Mouse (Mus musculus): ENCODE measurements around the gene Foxk2. TPM values are rescaled to one million over a fixed set of nuclear protein-coding genes. Genes with fewer than 3 reads are reported as not detected.
A peak's percentile ranks its signal among the peaks of the same experiment; 100 is the strongest.

Gene Foxk2
- polyA plus RNA-seq, 1 experiment from 2014 or later, result 8.8 TPM

- Histone ChIP-seq H3K36me3 (peaks cover 30% of the 10 kb centered on the region), H3K4me1 (peaks cover 32% of the 10 kb centered on the region), H3K4me3 (peak within 1 kb of the TSS; percentile 80), H3K27me3 (ENCODE audit: low read depth, poor library complexity, severe bottlenecking) (no peaks in the 10 kb centered on the region), H3K9me3 (replicated peaks) (no peaks in the 10 kb centered on the region), H3K27ac (replicated peaks) (peak within 1 kb of the TSS; percentile 98)
- under 1% methylated on average over 50 of the region's 50 CpGs for WGBS
- peak; percentile 99 for DNase-seq (ENCODE audit: low spot score)
Observed at GRCm38 (mm10) chr11:121236564-121237344, 23.0 kb upstream of the Foxk2 start, which contains the start of gene Narf. Gene Narf, plus strand, starts transcription at chr11:121237253.

GRCm38 (mm10) chr11:121237345-121238128 lies 22.3 kb upstream of the Foxk2 start:
- Histone ChIP-seq H3K27ac (replicated peaks) (peak overlapping the region; percentile 98), H3K36me3 (peaks cover 38% of the 10 kb centered on the region), H3K27me3 (ENCODE audit: low read depth, poor library complexity, severe bottlenecking) (no peaks in the 10 kb centered on the region), H3K4me1 (peaks cover 31% of the 10 kb centered on the region), H3K4me3 (peak overlapping the region; percentile 80), H3K9me3 (replicated peaks) (no peaks in the 10 kb centered on the region)
- 7% methylated on average over 28 of the region's 28 CpGs for WGBS
- no peak for DNase-seq (ENCODE audit: low spot score)

GRCm38 (mm10) chr11:121239669-121240068 lies 20.1 kb upstream of the Foxk2 start:
- no peak overlapping the region for H3K4me3 ChIP-seq
- no peaks in the 10 kb centered on the region for H3K27me3 ChIP-seq (ENCODE audit: low read depth, poor library complexity, severe bottlenecking)
- peaks cover 58% of the 10 kb centered on the region for H3K36me3 ChIP-seq
- 94% methylated on average over 2 of the region's 2 CpGs for WGBS
- H3K9me3 ChIP-seq (replicated peaks), result no peaks in the 10 kb centered on the region
- DNase-seq (ENCODE audit: low spot score), result no peak
- no peak overlapping the region for H3K27ac ChIP-seq (replicated peaks)
- H3K4me1 ChIP-seq, result peaks cover 31% of the 10 kb centered on the region

GRCm38 (mm10) chr11:121250196-121250595 lies 9.6 kb upstream of the Foxk2 start:
- H3K27ac ChIP-seq (replicated peaks), result no peak overlapping the region
- DNase-seq (ENCODE audit: low spot score), result no peak
- WGBS, result 92% methylated on average over 8 of the region's 8 CpGs
- no peaks in the 10 kb centered on the region for H3K9me3 ChIP-seq (replicated peaks)
- no peaks in the 10 kb centered on the region for H3K4me1 ChIP-seq
- H3K4me3 ChIP-seq, result no peak overlapping the region
- peaks cover 98% of the 10 kb centered on the region for H3K36me3 ChIP-seq
- H3K27me3 ChIP-seq (ENCODE audit: low read depth, poor library complexity, severe bottlenecking), result no peaks in the 10 kb centered on the region

- H3K4me1 ChIP-seq, result peaks cover 32% of the 10 kb centered on the region
- H3K36me3 ChIP-seq, result peaks cover 56% of the 10 kb centered on the region
- peak overlapping the region; percentile 96 for H3K27ac ChIP-seq (replicated peaks)
- H3K27me3 ChIP-seq (ENCODE audit: low read depth, poor library complexity, severe bottlenecking), result no peaks in the 10 kb centered on the region
- H3K9me3 ChIP-seq (replicated peaks), result no peaks in the 10 kb centered on the region
- DNase-seq (ENCODE audit: low spot score), result peak; percentile 43
- H3K4me3 ChIP-seq, result peak overlapping the region; percentile 99
- under 1% methylated on average over 59 of the region's 60 CpGs for WGBS
Observed at GRCm38 (mm10) chr11:121260211-121260906, 569 bp downstream of the Foxk2 start.

GRCm38 (mm10) chr11:121261074-121261473 lies 1.3 kb downstream of the Foxk2 start:
- 59% methylated on average over 2 of the region's 2 CpGs for WGBS
- Histone ChIP-seq H3K9me3 (replicated peaks) (no peaks in the 10 kb centered on the region), H3K4me3 (peak overlapping the region; percentile 99), H3K27me3 (ENCODE audit: low read depth, poor library complexity, severe bottlenecking) (no peaks in the 10 kb centered on the region), H3K27ac (replicated peaks) (peak overlapping the region; percentile 96), H3K36me3 (peaks cover 56% of the 10 kb centered on the region), H3K4me1 (peaks cover 32% of the 10 kb centered on the region)
- DNase-seq (ENCODE audit: low spot score), result no peak

GRCm38 (mm10) chr11:121277516-121277915 lies 17.7 kb downstream of the Foxk2 start:
- H3K27me3 ChIP-seq (ENCODE audit: low read depth, poor library complexity, severe bottlenecking), result no peaks in the 10 kb centered on the region
- H3K9me3 ChIP-seq (replicated peaks), result no peaks in the 10 kb centered on the region
- no peak overlapping the region for H3K4me3 ChIP-seq
- H3K4me1 ChIP-seq, result no peaks in the 10 kb centered on the region
- no peak overlapping the region for H3K27ac ChIP-seq (replicated peaks)
- no peak for DNase-seq (ENCODE audit: low spot score)
- 94% methylated on average over 8 of the region's 8 CpGs for WGBS
- H3K36me3 ChIP-seq, result peaks cover 54% of the 10 kb centered on the region

- Histone ChIP-seq H3K9me3 (replicated peaks) (no peaks in the 10 kb centered on the region), H3K36me3 (peaks cover 52% of the 10 kb centered on the region), H3K27ac (replicated peaks) (no peak overlapping the region), H3K4me3 (no peak overlapping the region), H3K4me1 (no peaks in the 10 kb centered on the region), H3K27me3 (ENCODE audit: low read depth, poor library complexity, severe bottlenecking) (no peaks in the 10 kb centered on the region)
- DNase-seq (ENCODE audit: low spot score), result no peak
- 94% methylated on average over 3 of the region's 3 CpGs for WGBS
Observed at GRCm38 (mm10) chr11:121278011-121278410, 18.2 kb downstream of the Foxk2 start.

GRCm38 (mm10) chr11:121282911-121283310 lies 23.1 kb downstream of the Foxk2 start:
- Histone ChIP-seq H3K9me3 (replicated peaks) (no peaks in the 10 kb centered on the region), H3K4me3 (no peak overlapping the region), H3K27ac (replicated peaks) (no peak overlapping the region), H3K4me1 (no peaks in the 10 kb centered on the region), H3K27me3 (ENCODE audit: low read depth, poor library complexity, severe bottlenecking) (no peaks in the 10 kb centered on the region), H3K36me3 (peaks cover 68% of the 10 kb centered on the region)
- WGBS, result 87% methylated on average over 6 of the region's 6 CpGs
- no peak for DNase-seq (ENCODE audit: low spot score)

- no peaks in the 10 kb centered on the region for H3K9me3 ChIP-seq (replicated peaks)
- H3K27me3 ChIP-seq (ENCODE audit: low read depth, poor library complexity, severe bottlenecking), result no peaks in the 10 kb centered on the region
- H3K27ac ChIP-seq (replicated peaks), result no peak overlapping the region
- peaks cover 100% of the 10 kb centered on the region for H3K36me3 ChIP-seq
- H3K4me3 ChIP-seq, result no peak overlapping the region
- DNase-seq (ENCODE audit: low spot score), result no peak
- WGBS, result 95% methylated on average over 3 of the region's 3 CpGs
- H3K4me1 ChIP-seq, result no peaks in the 10 kb centered on the region
Observed at GRCm38 (mm10) chr11:121289859-121290258, 30.1 kb downstream of the Foxk2 start.

- 93% methylated on average over 5 of the region's 5 CpGs for WGBS
- no peaks in the 10 kb centered on the region for H3K27me3 ChIP-seq (ENCODE audit: low read depth, poor library complexity, severe bottlenecking)
- H3K9me3 ChIP-seq (replicated peaks), result no peaks in the 10 kb centered on the region
- no peak overlapping the region for H3K27ac ChIP-seq (replicated peaks)
- no peak overlapping the region for H3K4me3 ChIP-seq
- no peak for DNase-seq (ENCODE audit: low spot score)
- peaks cover 99% of the 10 kb centered on the region for H3K36me3 ChIP-seq
- H3K4me1 ChIP-seq, result no peaks in the 10 kb centered on the region
Observed at GRCm38 (mm10) chr11:121294771-121295170, 35.0 kb downstream of the Foxk2 start.

GRCm38 (mm10) chr11:121298493-121298892 lies 38.7 kb downstream of the Foxk2 start:
- 94% methylated on average over 8 of the region's 8 CpGs for WGBS
- H3K36me3 ChIP-seq, result peaks cover 99% of the 10 kb centered on the region
- DNase-seq (ENCODE audit: low spot score), result no peak
- H3K4me3 ChIP-seq, result no peak overlapping the region
- H3K27me3 ChIP-seq (ENCODE audit: low read depth, poor library complexity, severe bottlenecking), result no peaks in the 10 kb centered on the region
- no peaks in the 10 kb centered on the region for H3K4me1 ChIP-seq
- no peaks in the 10 kb centered on the region for H3K9me3 ChIP-seq (replicated peaks)
- H3K27ac ChIP-seq (replicated peaks), result no peak overlapping the region

Data from midbrain, embryonic 10.5 days (tissue).